Mouse (Mus musculus) stomach, postnatal 0 days (tissue): ENCODE data around the gene Sorcs1. TPM values are rescaled to one million over a fixed set of nuclear protein-coding genes. Genes with fewer than 3 reads are reported as not detected.

ENCODE experiments used
- ATAC-seq: fragments of 200-750 bp; cut with Nextera tagmentation; 2 replicates; pipeline ENCODE4 v1.8.0; 2017; ENCODE audit not compliant: low FRiP score, low TSS enrichment
- DNase-seq: peaks from one replicate; pipeline ENCODE4 v3.0.0-alpha.2; 2016; ENCODE audit warnings: low spot score
- H3K27ac ChIP-seq: fragments of 300-500 bp; sonication (generic); replicated peaks from 2 replicates; pipeline ENCODE4 v1.5.1; 2014; ENCODE audit warnings: mild to moderate bottlenecking, control low read depth
- H3K27me3 ChIP-seq: fragments of 300-500 bp; sonication (generic); 2 replicates; pipeline ENCODE4 v1.6.1; 2014; ENCODE audit warnings: low read length; ENCODE audit not compliant: control insufficient read depth, insufficient read depth
- H3K36me3 ChIP-seq: fragments of 300-500 bp; sonication (generic); 2 replicates; pipeline ENCODE4 v1.6.1; 2014; ENCODE audit warnings: low read length, mixed read lengths; ENCODE audit not compliant: control insufficient read depth, insufficient read depth
- H3K4me1 ChIP-seq: fragments of 300-500 bp; sonication (generic); replicated peaks from 2 replicates; pipeline ENCODE4 v1.6.1; 2014; ENCODE audit warnings: antibody characterized with exemption; ENCODE audit not compliant: control insufficient read depth, insufficient read depth
- H3K4me2 ChIP-seq: fragments of 300-500 bp; sonication (generic); replicated peaks from 2 replicates; pipeline ENCODE4 v1.6.1; 2014; ENCODE audit warnings: low read depth, mild to moderate bottlenecking, control low read depth, moderate library complexity
- H3K4me3 ChIP-seq: fragments of 300-500 bp; sonication (generic); 2 replicates; pipeline ENCODE4 v1.5.1; 2014; ENCODE audit warnings: low read depth, low read length, control low read depth
- H3K9ac ChIP-seq: fragments of 300-500 bp; sonication (generic); 2 replicates; pipeline ENCODE4 v1.6.1; 2014; ENCODE audit warnings: mild to moderate bottlenecking, low read length, control low read depth, mixed read lengths
- H3K9me3 ChIP-seq: fragments of 300-500 bp; sonication (generic); 2 replicates; pipeline ENCODE4 v1.6.1; 2016; ENCODE audit warnings: low read length; ENCODE audit not compliant: control insufficient read depth
- CTCF ChIP-seq: IDR thresholded peaks from 2 replicates; pipeline ENCODE4 v1.5.1; 2016; ENCODE audit warnings: antibody characterized with exemption, low read depth, mild to moderate bottlenecking, moderate library complexity
- EP300 ChIP-seq: optimal IDR thresholded peaks from 2 replicates; pipeline ENCODE3; 2016; ENCODE audit warnings: antibody characterized with exemption
- WGBS: fragments of 180-500 bp; shearing (Covaris S2); extraction: QIAGEN DNeasy Blood & Tissue Kit; methylation state at CpG from one replicate; pipeline ENCODE4 v1.1.7; 2014; 5-methylcytosine and 5-hydroxymethylcytosine counted together
- polyA plus RNA-seq: library from polyadenylated mRNA; unstranded; fragments of >200 nt; fragmentation: Nextera tagmentation; extraction: Ambion mirVana; gene quantifications from 2 replicates; pipeline ENCODE4 v1.2.1, GENCODE M21; 2015

Gene Sorcs1
- polyA plus RNA-seq, 1 experiment from 2014 or later, result 1.4 TPM

- no peak for ATAC-seq
- Histone ChIP-seq H3K36me3 (no peaks in the 10 kb centered on the region), H3K9ac (no peak overlapping the region), H3K4me1 (no peaks in the 10 kb centered on the region), H3K27me3 (no peaks in the 10 kb centered on the region), H3K4me2 (no peak overlapping the region), H3K4me3 (no peak overlapping the region), H3K9me3 (no peaks in the 10 kb centered on the region), H3K27ac (no peak overlapping the region)
- WGBS, result 83% methylated on average over 8 of the region's 8 CpGs
- TF ChIP-seq EP300 (no peak), CTCF (no peak)
- no peak for DNase-seq
Observed at GRCm38 (mm10) chr19:50640251-50641032, 38.0 kb downstream of the Sorcs1 start.

GRCm38 (mm10) chr19:50638176-50638575 is 40.3 kb downstream of the Sorcs1 start:
- no peak overlapping the region for H3K4me2 ChIP-seq
- H3K27me3 ChIP-seq, result no peaks in the 10 kb centered on the region
- H3K4me3 ChIP-seq, result no peak overlapping the region
- WGBS, result 70% methylated on average over 6 of the region's 6 CpGs
- no peak for TF ChIP-seq EP300
- no peak for TF ChIP-seq CTCF
- no peaks in the 10 kb centered on the region for H3K36me3 ChIP-seq
- no peak for DNase-seq
- H3K9me3 ChIP-seq, result no peaks in the 10 kb centered on the region
- H3K27ac ChIP-seq, result no peak overlapping the region
- no peaks in the 10 kb centered on the region for H3K4me1 ChIP-seq
- no peak overlapping the region for H3K9ac ChIP-seq
- no peak for ATAC-seq

- peak; percentile 23 for DNase-seq
- Histone ChIP-seq H3K27me3 (no peaks in the 10 kb centered on the region), H3K4me3 (no peak overlapping the region), H3K36me3 (no peaks in the 10 kb centered on the region), H3K9me3 (no peaks in the 10 kb centered on the region), H3K9ac (no peak overlapping the region), H3K4me2 (no peak overlapping the region), H3K4me1 (no peaks in the 10 kb centered on the region), H3K27ac (no peak overlapping the region)
- no peak for TF ChIP-seq EP300
- no peak for TF ChIP-seq CTCF
- WGBS, result 32% methylated on average over 9 of the region's 9 CpGs
- ATAC-seq, result no peak
Observed at GRCm38 (mm10) chr19:50614013-50614412, 64.4 kb downstream of the Sorcs1 start.

- DNase-seq (no peak), ATAC-seq (no peak)
- H3K36me3 ChIP-seq, result no peaks in the 10 kb centered on the region
- H3K4me1 ChIP-seq, result no peaks in the 10 kb centered on the region
- H3K27me3 ChIP-seq, result no peaks in the 10 kb centered on the region
- H3K4me3 ChIP-seq, result no peak overlapping the region
- H3K4me2 ChIP-seq, result no peak overlapping the region
- H3K27ac ChIP-seq, result no peak overlapping the region
- 35% methylated on average over 3 of the region's 3 CpGs for WGBS
- no peak for TF ChIP-seq CTCF
- TF ChIP-seq EP300, result no peak
- H3K9me3 ChIP-seq, result no peaks in the 10 kb centered on the region
- no peak overlapping the region for H3K9ac ChIP-seq
Observed at GRCm38 (mm10) chr19:50611619-50612018, 66.8 kb downstream of the Sorcs1 start.

GRCm38 (mm10) chr19:50603882-50604281 is 74.6 kb downstream of the Sorcs1 start:
- ATAC-seq, result no peak
- TF ChIP-seq CTCF (no peak), EP300 (no peak)

GRCm38 (mm10) chr19:50603380-50603779 is 75.1 kb downstream of the Sorcs1 start:
- H3K9me3 ChIP-seq, result no peaks in the 10 kb centered on the region
- H3K36me3 ChIP-seq, result no peaks in the 10 kb centered on the region
- no peak overlapping the region for H3K4me3 ChIP-seq
- no peak overlapping the region for H3K27ac ChIP-seq
- no peak for DNase-seq
- 34% methylated on average over 5 of the region's 5 CpGs for WGBS
- no peak for ATAC-seq
- no peak overlapping the region for H3K4me2 ChIP-seq
- TF ChIP-seq CTCF, result no peak
- TF ChIP-seq EP300, result no peak
- no peaks in the 10 kb centered on the region for H3K4me1 ChIP-seq
- no peak overlapping the region for H3K9ac ChIP-seq
- H3K27me3 ChIP-seq, result no peaks in the 10 kb centered on the region

More at GRCm38 (mm10) chr19:50603882-50604281, 74.6 kb downstream of the Sorcs1 start:
- Histone ChIP-seq H3K36me3 (no peaks in the 10 kb centered on the region), H3K27me3 (no peaks in the 10 kb centered on the region), H3K4me1 (no peaks in the 10 kb centered on the region), H3K9me3 (no peaks in the 10 kb centered on the region), H3K4me2 (no peak overlapping the region), H3K27ac (no peak overlapping the region), H3K9ac (no peak overlapping the region), H3K4me3 (no peak overlapping the region)
- DNase-seq, result no peak
- WGBS, result 34% methylated on average over 4 of the region's 4 CpGs
